Mouse (Mus musculus) mesoderm, embryonic 11.5 days (tissue): Measurements from ENCODE around the gene Gm1043.
A peak's percentile ranks its signal among the peaks of the same experiment; 100 is the strongest.

ENCODE experiments used
- DNase-seq: peaks from one replicate; pipeline ENCODE4 v3.0.0-alpha.2; 2012; ENCODE audit warnings: low read depth, low spot score

The Gm1043 gene

GRCm38 (mm10) chr5:37085241-37085640 is at the start of gene Gm1043:
Gene Gm1043, plus strand, starts transcription at chr5:37085370.
- no peak for DNase-seq

GRCm38 (mm10) chr5:37035896-37036295 is 49.3 kb upstream of the Gm1043 start:
- DNase-seq: no peak

- DNase-seq: no peak
These were observed 48.3 kb upstream of the Gm1043 start for GRCm38 (mm10) chr5:37036884-37037283.

GRCm38 (mm10) chr5:37039908-37040307 is 45.3 kb upstream of the Gm1043 start:
- no peak for DNase-seq

GRCm38 (mm10) chr5:37040711-37041110 is 44.5 kb upstream of the Gm1043 start:
- DNase-seq: peak; percentile 16

- no peak for DNase-seq
These were observed 43.5 kb upstream of the Gm1043 start for GRCm38 (mm10) chr5:37041651-37042050.

GRCm38 (mm10) chr5:37042934-37043333 is 42.2 kb upstream of the Gm1043 start:
- no peak for DNase-seq

GRCm38 (mm10) chr5:37044793-37045192 is 40.4 kb upstream of the Gm1043 start:
- no peak for DNase-seq

- no peak for DNase-seq
These were observed 39.6 kb upstream of the Gm1043 start for GRCm38 (mm10) chr5:37045582-37045981.

- no peak for DNase-seq
These were observed 38.4 kb upstream of the Gm1043 start for GRCm38 (mm10) chr5:37046791-37047190.

GRCm38 (mm10) chr5:37047206-37047915 is 37.8 kb upstream of the Gm1043 start:
- no peak for DNase-seq

- no peak for DNase-seq
These were observed 37.2 kb upstream of the Gm1043 start for GRCm38 (mm10) chr5:37047992-37048391.

GRCm38 (mm10) chr5:37049111-37049510 is 36.1 kb upstream of the Gm1043 start:
- DNase-seq: no peak

- DNase-seq: no peak
These were observed 34.4 kb upstream of the Gm1043 start for GRCm38 (mm10) chr5:37050521-37051373.

- DNase-seq: no peak
These were observed 33.6 kb upstream of the Gm1043 start for GRCm38 (mm10) chr5:37051374-37052100.

GRCm38 (mm10) chr5:37052846-37053245 is 32.3 kb upstream of the Gm1043 start:
- DNase-seq: no peak

GRCm38 (mm10) chr5:37055789-37056188 is 29.4 kb upstream of the Gm1043 start:
- DNase-seq: no peak

GRCm38 (mm10) chr5:37056471-37056870 is 28.7 kb upstream of the Gm1043 start:
- no peak for DNase-seq

GRCm38 (mm10) chr5:37061612-37062011 is 23.6 kb upstream of the Gm1043 start:
- no peak for DNase-seq

- DNase-seq: no peak
These were observed 20.4 kb upstream of the Gm1043 start for GRCm38 (mm10) chr5:37064454-37065449.
